Mouse (Mus musculus): Measurements from ENCODE around the gene Mylpf.

Gene Mylpf

GRCm38 (mm10) chr7:127259186-127259905 lies 50.7 kb downstream of the Mylpf start:
- no peak for TF ChIP-seq GATA4 (IDR thresholded peaks at IDR 0.05; ENCODE audit: insufficient replicate concordance, low read length)

- no peak for TF ChIP-seq GATA4 (IDR thresholded peaks at IDR 0.05; ENCODE audit: insufficient replicate concordance, low read length)
Measured at GRCm38 (mm10) chr7:127260309-127261111, 51.8 kb downstream of the Mylpf start, which contains the start of gene Dctpp1. TSS of gene Dctpp1 (minus strand) at chr7:127260709.

- TF ChIP-seq GATA4 (IDR thresholded peaks at IDR 0.05; ENCODE audit: insufficient replicate concordance, low read length): no peak
Measured at GRCm38 (mm10) chr7:127262218-127262961, 53.7 kb downstream of the Mylpf start.

DNA sequence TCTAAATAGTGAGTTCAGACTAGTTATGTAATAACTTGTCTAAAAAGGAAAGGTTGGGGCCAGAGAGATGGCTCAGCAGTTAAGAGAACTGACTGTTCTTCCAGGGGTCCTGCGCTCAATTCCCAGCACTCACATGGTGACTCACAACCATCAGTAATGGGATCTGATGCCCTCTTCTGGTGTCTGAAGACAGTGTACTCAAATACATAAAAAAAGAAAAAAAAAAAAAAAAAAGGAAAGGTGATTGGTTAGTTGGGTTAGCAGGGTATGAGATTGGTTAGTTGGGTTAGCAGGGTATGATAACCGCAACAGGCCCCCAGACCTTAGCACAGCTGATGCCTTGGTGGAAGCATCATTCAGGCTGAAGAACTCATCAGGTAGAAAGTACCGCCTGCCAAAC lies 54.8 kb downstream of the Mylpf start:
- TF ChIP-seq GATA4 (IDR thresholded peaks at IDR 0.05; ENCODE audit: insufficient replicate concordance, low read length): no peak
